Mouse (Mus musculus) G1E (cell line): ENCODE measurements around the gene Fam169b.

Experiments used
- CTCF ChIP-seq: IDR thresholded peaks from 2 replicates; pipeline ENCODE4 v1.5.1; 2012; ENCODE audit warnings: low read depth, low read length, inconsistent platforms, mixed read lengths
- GATA1 ChIP-seq: IDR thresholded peaks from 2 replicates; pipeline ENCODE4 v1.6.1; 2012; ENCODE audit warnings: borderline replicate concordance, low read length, inconsistent platforms, mixed read lengths

GRCm38 (mm10) chr7:68233619-68234223, 39.9 kb upstream of the Fam169b start:
- TF ChIP-seq CTCF, result no peak
- TF ChIP-seq GATA1, result no peak
